Mouse (Mus musculus): Measurements from ENCODE around the gene Kcnk2. TPM values are rescaled to one million over a fixed set of nuclear protein-coding genes. Genes with fewer than 3 reads are reported as not detected.
"Not testable (repeated sequence)": the region's sequence is repeated elsewhere in the genome, so short reads cannot be mapped to it uniquely, and the experiment has no call there.

Gene Kcnk2
- polyA plus RNA-seq, 1 experiment from 2014 or later, result 3.4 TPM

GRCm38 (mm10) chr1:189243206-189243605 lies 158.9 kb downstream of the Kcnk2 start:
- not testable (repeated sequence) for H3K4me1 ChIP-seq, H3K9me3 ChIP-seq
- 87% methylated on average over 2 of the region's 2 CpGs for WGBS

GRCm38 (mm10) chr1:189235261-189235660 lies 166.8 kb downstream of the Kcnk2 start:
- H3K4me3 ChIP-seq, result no peak overlapping the region
- no peaks in the 10 kb centered on the region for H3K9me3 ChIP-seq
- no peak overlapping the region for H3K27ac ChIP-seq (replicated peaks)
- no peaks in the 10 kb centered on the region for H3K36me3 ChIP-seq (replicated peaks)
- no peaks in the 10 kb centered on the region for H3K4me1 ChIP-seq
- 56% methylated on average over 5 of the region's 5 CpGs for WGBS
- H3K27me3 ChIP-seq (replicated peaks; ENCODE audit: low read depth, poor library complexity, severe bottlenecking), result no peaks in the 10 kb centered on the region
- DNase-seq (ENCODE audit: low spot score), result no peak

More at GRCm38 (mm10) chr1:189243206-189243605, 158.9 kb downstream of the Kcnk2 start:
- not testable (repeated sequence) for H3K36me3 ChIP-seq (replicated peaks); DNase-seq (ENCODE audit: low spot score); H3K27ac ChIP-seq (replicated peaks); H3K4me3 ChIP-seq; H3K27me3 ChIP-seq (replicated peaks; ENCODE audit: low read depth, poor library complexity, severe bottlenecking)

GRCm38 (mm10) chr1:189232829-189233228 lies 169.2 kb downstream of the Kcnk2 start:
- H3K27ac ChIP-seq (replicated peaks), result no peak overlapping the region
- H3K9me3 ChIP-seq, result no peaks in the 10 kb centered on the region
- 86% methylated on average over 6 of the region's 6 CpGs for WGBS
- peaks cover 3% of the 10 kb centered on the region; the same call in 1 of the 2 replicates for H3K4me1 ChIP-seq
- H3K4me3 ChIP-seq, result no peak overlapping the region
- no peak for DNase-seq (ENCODE audit: low spot score)
- H3K36me3 ChIP-seq (replicated peaks), result no peaks in the 10 kb centered on the region
- no peaks in the 10 kb centered on the region for H3K27me3 ChIP-seq (replicated peaks; ENCODE audit: low read depth, poor library complexity, severe bottlenecking)

GRCm38 (mm10) chr1:189228222-189229084 lies 173.6 kb downstream of the Kcnk2 start:
- H3K27ac ChIP-seq (replicated peaks), result no peak overlapping the region
- no peaks in the 10 kb centered on the region for H3K27me3 ChIP-seq (replicated peaks; ENCODE audit: low read depth, poor library complexity, severe bottlenecking)
- H3K4me1 ChIP-seq, result peaks cover 3% of the 10 kb centered on the region; the same call in 1 of the 2 replicates
- no peaks in the 10 kb centered on the region for H3K36me3 ChIP-seq (replicated peaks)
- no peak for DNase-seq (ENCODE audit: low spot score)
- WGBS, result 81% methylated on average over 19 of the region's 19 CpGs
- H3K4me3 ChIP-seq, result no peak overlapping the region
- no peaks in the 10 kb centered on the region for H3K9me3 ChIP-seq

- WGBS, result 69% methylated on average over 4 of the region's 4 CpGs
- peaks cover 3% of the 10 kb centered on the region; the same call in 1 of the 2 replicates for H3K4me1 ChIP-seq
- H3K27me3 ChIP-seq (replicated peaks; ENCODE audit: low read depth, poor library complexity, severe bottlenecking), result no peaks in the 10 kb centered on the region
These were observed 174.6 kb downstream of the Kcnk2 start for GRCm38 (mm10) chr1:189227479-189227878.

GRCm38 (mm10) chr1:189219051-189219450 lies 183.0 kb downstream of the Kcnk2 start:
- H3K4me1 ChIP-seq, result no peaks in the 10 kb centered on the region
- H3K27me3 ChIP-seq (replicated peaks; ENCODE audit: low read depth, poor library complexity, severe bottlenecking), result no peaks in the 10 kb centered on the region
- no peak overlapping the region for H3K27ac ChIP-seq (replicated peaks)
- DNase-seq (ENCODE audit: low spot score), result no peak
- 92% methylated on average over 10 of the region's 10 CpGs for WGBS
- no peak overlapping the region for H3K4me3 ChIP-seq
- H3K36me3 ChIP-seq (replicated peaks), result no peaks in the 10 kb centered on the region
- no peaks in the 10 kb centered on the region for H3K9me3 ChIP-seq

More at GRCm38 (mm10) chr1:189227479-189227878, 174.6 kb downstream of the Kcnk2 start:
- Histone ChIP-seq H3K9me3 (no peaks in the 10 kb centered on the region), H3K36me3 (replicated peaks) (no peaks in the 10 kb centered on the region), H3K27ac (replicated peaks) (no peak overlapping the region), H3K4me3 (no peak overlapping the region)
- no peak for DNase-seq (ENCODE audit: low spot score)

GRCm38 (mm10) chr1:189217751-189218564 lies 184.1 kb downstream of the Kcnk2 start:
- Histone ChIP-seq H3K36me3 (replicated peaks) (no peaks in the 10 kb centered on the region), H3K27me3 (replicated peaks; ENCODE audit: low read depth, poor library complexity, severe bottlenecking) (no peaks in the 10 kb centered on the region), H3K9me3 (no peaks in the 10 kb centered on the region), H3K4me3 (no peak overlapping the region), H3K27ac (replicated peaks) (no peak overlapping the region), H3K4me1 (no peaks in the 10 kb centered on the region)
- no peak for DNase-seq (ENCODE audit: low spot score)
- WGBS, result 90% methylated on average over 11 of the region's 11 CpGs

GRCm38 (mm10) chr1:189215131-189215530 lies 186.9 kb downstream of the Kcnk2 start:
- Histone ChIP-seq H3K4me1 (no peaks in the 10 kb centered on the region), H3K27me3 (replicated peaks; ENCODE audit: low read depth, poor library complexity, severe bottlenecking) (no peaks in the 10 kb centered on the region), H3K36me3 (replicated peaks) (no peaks in the 10 kb centered on the region; the same call in 1 of the 2 replicates), H3K27ac (replicated peaks) (no peak overlapping the region), H3K9me3 (no peaks in the 10 kb centered on the region), H3K4me3 (no peak overlapping the region)
- DNase-seq (ENCODE audit: low spot score), result no peak
- WGBS, result 75% methylated on average over 9 of the region's 9 CpGs

- H3K4me3 ChIP-seq, result no peak overlapping the region
- no peaks in the 10 kb centered on the region for H3K27me3 ChIP-seq (replicated peaks; ENCODE audit: low read depth, poor library complexity, severe bottlenecking)
- no peaks in the 10 kb centered on the region for H3K9me3 ChIP-seq
- 89% methylated on average over 3 of the region's 3 CpGs for WGBS
- no peak overlapping the region for H3K27ac ChIP-seq (replicated peaks)
- no peaks in the 10 kb centered on the region; the same call in 1 of the 2 replicates for H3K36me3 ChIP-seq (replicated peaks)
- no peak for DNase-seq (ENCODE audit: low spot score)
- no peaks in the 10 kb centered on the region for H3K4me1 ChIP-seq
These were observed 187.6 kb downstream of the Kcnk2 start for GRCm38 (mm10) chr1:189214477-189214876.

GRCm38 (mm10) chr1:189209715-189210108 lies 192.4 kb downstream of the Kcnk2 start:
- H3K9me3 ChIP-seq, result no peaks in the 10 kb centered on the region
- WGBS, result 90% methylated on average over 17 of the region's 17 CpGs
- no peak overlapping the region for H3K27ac ChIP-seq (replicated peaks)
- H3K27me3 ChIP-seq (replicated peaks; ENCODE audit: low read depth, poor library complexity, severe bottlenecking), result no peaks in the 10 kb centered on the region
- DNase-seq (ENCODE audit: low spot score), result no peak
- no peak overlapping the region for H3K4me3 ChIP-seq
- H3K4me1 ChIP-seq, result peaks cover 2% of the 10 kb centered on the region; the same call in 1 of the 2 replicates
- no peaks in the 10 kb centered on the region; the same call in 1 of the 2 replicates for H3K36me3 ChIP-seq (replicated peaks)

GRCm38 (mm10) chr1:189209029-189209714 lies 192.9 kb downstream of the Kcnk2 start:
- H3K36me3 ChIP-seq (replicated peaks), result no peaks in the 10 kb centered on the region; the same call in 1 of the 2 replicates
- no peaks in the 10 kb centered on the region for H3K27me3 ChIP-seq (replicated peaks; ENCODE audit: low read depth, poor library complexity, severe bottlenecking)
- no peaks in the 10 kb centered on the region for H3K9me3 ChIP-seq
- peaks cover 2% of the 10 kb centered on the region; the same call in 1 of the 2 replicates for H3K4me1 ChIP-seq
- WGBS, result 80% methylated on average over 12 of the region's 12 CpGs
- no peak overlapping the region for H3K27ac ChIP-seq (replicated peaks)
- H3K4me3 ChIP-seq, result no peak overlapping the region
- DNase-seq (ENCODE audit: low spot score), result no peak

- H3K36me3 ChIP-seq (replicated peaks), result no peaks in the 10 kb centered on the region; the same call in 1 of the 2 replicates
- no peaks in the 10 kb centered on the region for H3K9me3 ChIP-seq
- WGBS, result 93% methylated on average over 9 of the region's 9 CpGs
- no peak overlapping the region for H3K27ac ChIP-seq (replicated peaks)
- DNase-seq (ENCODE audit: low spot score), result no peak
- H3K4me3 ChIP-seq, result no peak overlapping the region
- no peaks in the 10 kb centered on the region for H3K27me3 ChIP-seq (replicated peaks; ENCODE audit: low read depth, poor library complexity, severe bottlenecking)
- peaks cover 2% of the 10 kb centered on the region; the same call in 1 of the 2 replicates for H3K4me1 ChIP-seq
These were observed 193.5 kb downstream of the Kcnk2 start for GRCm38 (mm10) chr1:189208605-189209004.

Data from embryonic facial prominence, embryonic 10.5 days (tissue).